Mouse (Mus musculus): Measurements from ENCODE around the gene Chd9. TPM values are rescaled to one million over a fixed set of nuclear protein-coding genes. Genes with fewer than 3 reads are reported as not detected.
A peak's percentile ranks its signal among the peaks of the same experiment; 100 is the strongest.

Gene Chd9
- polyA plus RNA-seq, 1 experiment from 2014 or later = 31.5 TPM

DNA sequence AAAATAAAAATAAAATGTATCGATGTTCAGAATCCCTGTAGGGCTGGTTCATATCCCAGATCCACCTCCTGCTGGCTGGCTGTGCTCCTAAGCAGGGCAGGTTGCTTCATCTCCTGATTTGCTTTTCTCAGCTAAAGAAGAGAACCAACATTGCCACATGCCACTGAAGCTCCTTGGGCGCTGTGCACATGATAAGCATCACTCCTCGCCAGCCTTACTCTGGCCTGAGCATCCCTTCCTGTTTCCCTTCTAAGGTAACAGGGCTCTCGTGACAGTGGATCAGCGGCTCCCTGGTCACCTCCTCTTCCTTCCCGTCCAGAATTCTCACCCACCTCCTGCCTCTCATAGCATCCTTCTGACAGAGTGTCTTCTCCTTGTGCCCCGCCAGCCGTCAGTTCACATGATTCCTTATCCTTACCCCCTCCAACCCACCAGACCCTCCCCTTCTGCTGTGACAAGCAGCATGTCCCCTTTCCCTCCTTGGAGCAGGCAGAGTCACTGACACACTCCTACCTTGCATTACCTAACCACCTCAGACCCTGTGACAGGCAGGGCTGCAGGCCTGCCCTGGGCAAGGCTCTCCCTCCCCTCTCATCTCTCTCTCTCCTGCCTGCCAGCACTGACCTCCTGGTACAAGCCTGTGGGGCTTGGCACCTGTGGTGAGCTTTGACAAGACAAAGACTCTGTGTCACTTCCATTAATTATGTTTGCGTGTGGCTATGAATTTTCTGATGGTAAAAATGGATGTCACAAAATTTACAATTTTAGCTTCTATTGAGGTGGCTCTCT is 16.2 kb downstream of the Chd9 start:
- no peak for DNase-seq (ENCODE audit: low spot score)
- H3K4me1 ChIP-seq = 0 out of 2 replicates have a peak, but pooled peaks cover 2% of the 10 kb centered on the region
- H3K36me3 ChIP-seq = no peaks in the 10 kb centered on the region
- H3K9me3 ChIP-seq = no peaks in the 10 kb centered on the region
- H3K27ac ChIP-seq = no peak overlapping the region
- no peak overlapping the region for H3K4me3 ChIP-seq
- no peaks in the 10 kb centered on the region for H3K27me3 ChIP-seq (ENCODE audit: insufficient read depth, poor library complexity, severe bottlenecking)
- 68% methylated on average over 9 of the region's 9 CpGs for WGBS

DNA sequence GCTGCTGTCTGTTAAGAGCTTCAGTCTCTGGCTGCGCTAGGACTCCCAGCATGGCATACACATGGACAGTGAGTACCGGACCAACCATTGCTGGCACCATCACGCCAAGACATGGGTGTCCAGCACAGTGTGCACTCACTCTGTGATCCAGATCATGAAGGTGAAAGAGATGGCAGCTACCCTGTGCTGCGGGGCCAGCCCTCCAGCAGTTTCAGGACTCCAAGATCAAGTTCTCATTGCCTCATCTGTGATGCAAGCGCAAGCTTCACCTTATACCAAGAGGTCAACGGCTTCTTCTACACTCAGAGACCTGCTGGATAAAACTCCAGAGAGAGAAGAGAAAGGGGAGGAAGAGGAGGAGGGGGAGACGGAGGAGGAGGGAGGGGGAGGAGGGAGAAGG is 19.8 kb downstream of the Chd9 start:
- no peaks in the 10 kb centered on the region for H3K9me3 ChIP-seq
- H3K27ac ChIP-seq = no peak overlapping the region
- DNase-seq (ENCODE audit: low spot score) = no peak
- no peaks in the 10 kb centered on the region for H3K36me3 ChIP-seq
- H3K27me3 ChIP-seq (ENCODE audit: insufficient read depth, poor library complexity, severe bottlenecking) = no peaks in the 10 kb centered on the region
- H3K4me3 ChIP-seq = no peak overlapping the region
- 0 out of 2 replicates have a peak, but pooled peaks cover 2% of the 10 kb centered on the region for H3K4me1 ChIP-seq
- WGBS = 87% methylated on average over 7 of the region's 7 CpGs

DNA sequence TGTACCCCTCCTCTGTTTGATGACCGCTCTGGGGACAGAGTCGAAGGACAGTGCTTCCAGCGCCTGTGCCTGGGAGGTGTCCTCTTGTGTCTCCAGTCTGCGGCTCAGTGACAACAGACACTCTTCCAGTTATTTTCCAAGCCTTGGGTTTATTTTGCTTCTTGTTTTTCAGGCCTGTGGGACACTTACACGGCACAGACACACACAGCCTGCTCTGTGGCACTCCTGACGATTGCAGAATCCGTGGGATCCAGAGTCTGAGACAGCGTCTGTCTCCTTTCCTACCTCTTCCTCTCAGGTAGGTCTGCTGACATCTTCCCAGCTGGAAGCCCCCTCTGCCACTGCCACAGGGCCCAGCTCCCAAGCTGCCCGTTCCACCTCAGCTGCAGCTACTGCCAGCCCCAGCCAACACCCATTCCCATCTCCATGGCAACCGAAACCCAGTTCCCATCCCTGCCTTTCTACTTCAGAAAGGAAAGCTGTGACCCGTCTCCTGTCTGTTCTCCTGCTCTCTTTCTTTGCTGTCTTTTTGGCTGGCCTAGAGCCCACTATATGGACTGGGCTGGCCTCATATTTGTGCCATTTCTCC is 21.4 kb downstream of the Chd9 start:
- H3K27me3 ChIP-seq (ENCODE audit: insufficient read depth, poor library complexity, severe bottlenecking) = no peaks in the 10 kb centered on the region
- DNase-seq (ENCODE audit: low spot score) = no peak
- H3K36me3 ChIP-seq = no peaks in the 10 kb centered on the region
- H3K4me3 ChIP-seq = no peak overlapping the region
- no peaks in the 10 kb centered on the region for H3K9me3 ChIP-seq
- 56% methylated on average over 11 of the region's 11 CpGs for WGBS
- H3K4me1 ChIP-seq = peaks cover 6% of the 10 kb centered on the region
- no peak overlapping the region for H3K27ac ChIP-seq

DNA sequence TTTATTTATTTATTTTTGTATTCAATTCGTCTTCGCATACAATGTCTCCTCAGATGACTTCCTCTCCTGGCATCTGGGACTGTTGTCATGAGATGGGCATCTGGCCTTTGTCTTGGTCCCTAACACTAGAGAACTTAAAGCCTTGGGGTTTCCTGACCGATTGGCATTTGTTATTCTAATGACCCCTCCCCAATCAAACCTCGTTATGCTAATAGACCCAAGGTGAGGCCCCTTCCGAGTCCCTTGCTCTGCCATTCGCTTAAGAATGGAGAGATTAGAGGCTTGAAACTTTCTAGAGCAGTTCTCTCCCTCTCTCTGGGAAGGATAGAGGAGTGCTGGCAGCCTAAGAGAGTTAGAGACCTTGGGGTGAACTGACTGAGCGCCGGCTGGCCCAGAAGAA is 23.4 kb downstream of the Chd9 start:
- Histone ChIP-seq H3K4me3 (no peak overlapping the region), H3K27me3 (ENCODE audit: insufficient read depth, poor library complexity, severe bottlenecking) (no peaks in the 10 kb centered on the region), H3K4me1 (peaks cover 16% of the 10 kb centered on the region), H3K36me3 (no peaks in the 10 kb centered on the region), H3K9me3 (no peaks in the 10 kb centered on the region), H3K27ac (no peak overlapping the region)
- DNase-seq (ENCODE audit: low spot score) = no peak
- 41% methylated on average over 8 of the region's 8 CpGs for WGBS

DNA sequence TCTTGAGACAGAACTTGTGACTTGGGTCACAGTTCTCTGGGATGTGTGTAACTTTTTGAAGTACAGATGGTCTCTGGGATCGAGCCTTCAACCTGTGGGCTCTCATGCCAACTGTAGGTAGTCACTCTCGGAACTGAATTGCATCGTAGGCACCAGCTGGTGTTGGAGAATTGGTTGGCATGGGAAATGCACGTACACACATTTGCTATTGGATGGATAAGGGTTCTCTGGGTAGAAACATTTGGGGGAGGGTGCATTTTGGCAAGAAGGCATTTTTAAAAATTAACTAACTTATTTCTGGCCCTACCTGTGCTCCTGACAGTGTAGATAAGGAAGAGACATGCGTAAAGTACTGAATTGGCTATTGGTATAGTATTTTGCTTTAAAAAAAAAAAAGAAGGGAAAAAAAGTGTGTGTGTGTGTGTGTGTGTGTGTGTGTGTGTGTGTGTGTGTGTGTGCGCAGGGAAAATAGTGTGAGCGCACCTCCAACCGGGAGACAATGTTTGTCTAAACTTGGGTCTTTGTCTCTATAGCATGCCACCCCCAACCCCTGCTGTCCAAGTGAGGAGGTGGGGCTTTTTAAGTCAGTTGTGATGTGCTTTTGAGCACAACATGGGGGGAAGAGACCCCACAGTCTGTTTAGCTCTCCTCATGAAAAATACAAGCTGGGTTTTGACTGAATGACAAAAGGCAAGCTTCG is 26.0 kb downstream of the Chd9 start:
- H3K4me3 ChIP-seq = peak overlapping the region; percentile 41
- peak overlapping the region; percentile 80 for H3K27ac ChIP-seq
- H3K27me3 ChIP-seq (ENCODE audit: insufficient read depth, poor library complexity, severe bottlenecking) = no peaks in the 10 kb centered on the region
- H3K9me3 ChIP-seq = no peaks in the 10 kb centered on the region
- peaks cover 21% of the 10 kb centered on the region for H3K4me1 ChIP-seq
- no peaks in the 10 kb centered on the region for H3K36me3 ChIP-seq
- no peak for DNase-seq (ENCODE audit: low spot score)
- WGBS = 73% methylated on average over 9 of the region's 9 CpGs

DNA sequence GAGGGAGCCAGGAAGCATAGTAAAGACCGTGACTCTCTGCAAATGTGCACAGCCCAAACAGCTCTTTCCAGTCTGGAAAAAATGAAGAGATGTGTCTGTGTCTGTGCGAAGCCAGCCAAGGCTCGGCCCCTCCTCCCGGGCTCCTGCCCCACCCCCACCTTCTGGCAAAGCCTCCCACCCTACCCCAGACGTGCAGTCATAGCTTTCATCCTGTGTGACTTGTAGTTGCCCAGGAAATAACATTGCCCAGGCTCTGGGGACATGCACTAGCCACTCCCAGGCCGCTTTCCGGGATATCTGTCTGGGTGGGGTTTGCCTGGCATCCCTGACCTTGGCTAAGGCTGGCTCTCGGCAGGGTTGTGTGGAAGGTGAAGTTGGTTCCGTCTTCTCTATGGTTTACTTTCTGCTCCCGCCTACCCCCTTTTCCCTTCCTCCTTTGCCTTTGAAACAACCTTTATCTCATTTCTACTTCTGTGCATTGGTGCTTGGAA is 26.6 kb downstream of the Chd9 start:
- Histone ChIP-seq H3K4me3 (peak overlapping the region; percentile 41), H3K27ac (peak overlapping the region; percentile 80), H3K27me3 (ENCODE audit: insufficient read depth, poor library complexity, severe bottlenecking) (no peaks in the 10 kb centered on the region), H3K4me1 (peaks cover 19% of the 10 kb centered on the region), H3K36me3 (no peaks in the 10 kb centered on the region), H3K9me3 (no peaks in the 10 kb centered on the region)
- WGBS = 12% methylated on average over 10 of the region's 10 CpGs
- peak; percentile 84 for DNase-seq (ENCODE audit: low spot score)

DNA sequence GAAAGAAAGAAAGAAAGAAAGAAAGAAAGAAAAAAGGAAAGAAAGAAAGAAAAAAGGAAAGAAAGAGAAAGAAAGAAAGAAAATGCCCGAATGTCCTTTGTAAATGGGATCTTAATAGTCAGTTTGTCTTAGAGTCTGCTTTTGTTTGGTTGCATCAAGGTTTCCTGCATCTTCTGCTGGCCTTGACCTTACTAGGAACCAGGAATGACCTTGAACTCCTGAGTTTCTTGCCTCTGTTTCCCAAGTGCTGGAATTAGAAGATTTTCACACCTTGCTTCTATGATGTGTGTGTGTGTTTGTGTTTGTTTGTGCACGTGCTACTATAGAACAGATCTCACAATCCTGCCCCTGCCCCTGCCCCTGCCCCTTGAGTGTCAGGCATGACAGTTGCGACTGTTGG is 28.0 kb downstream of the Chd9 start:
- Histone ChIP-seq H3K27me3 (ENCODE audit: insufficient read depth, poor library complexity, severe bottlenecking) (no peaks in the 10 kb centered on the region), H3K9me3 (no peaks in the 10 kb centered on the region), H3K4me3 (no peak overlapping the region), H3K4me1 (peaks cover 20% of the 10 kb centered on the region), H3K36me3 (no peaks in the 10 kb centered on the region), H3K27ac (no peak overlapping the region)
- WGBS = 83% methylated on average over 3 of the region's 3 CpGs
- DNase-seq (ENCODE audit: low spot score) = no peak

DNA sequence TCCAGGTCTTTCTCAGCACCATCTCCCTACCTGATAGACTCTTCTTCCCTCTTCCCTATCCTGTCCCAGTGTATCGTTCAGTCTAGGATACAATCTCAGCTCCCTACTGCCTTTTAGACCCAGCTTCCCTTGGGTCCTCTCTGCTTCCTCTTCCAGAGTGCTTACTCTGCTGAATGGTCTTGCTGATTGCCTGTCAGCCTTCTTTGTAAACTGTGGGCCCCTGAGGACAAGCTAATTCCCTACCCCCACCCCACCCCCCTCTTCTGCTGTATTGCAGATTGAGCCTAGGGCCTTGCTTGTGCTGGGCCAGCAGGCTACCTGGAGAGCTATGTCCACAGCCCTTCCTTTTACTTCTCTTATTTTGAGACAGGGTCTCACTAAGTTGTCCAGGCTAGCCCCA is 28.8 kb downstream of the Chd9 start:
- Histone ChIP-seq H3K36me3 (no peaks in the 10 kb centered on the region), H3K4me1 (peaks cover 28% of the 10 kb centered on the region)
- 55% methylated on average over 1 of the region's 1 CpGs for WGBS

DNA sequence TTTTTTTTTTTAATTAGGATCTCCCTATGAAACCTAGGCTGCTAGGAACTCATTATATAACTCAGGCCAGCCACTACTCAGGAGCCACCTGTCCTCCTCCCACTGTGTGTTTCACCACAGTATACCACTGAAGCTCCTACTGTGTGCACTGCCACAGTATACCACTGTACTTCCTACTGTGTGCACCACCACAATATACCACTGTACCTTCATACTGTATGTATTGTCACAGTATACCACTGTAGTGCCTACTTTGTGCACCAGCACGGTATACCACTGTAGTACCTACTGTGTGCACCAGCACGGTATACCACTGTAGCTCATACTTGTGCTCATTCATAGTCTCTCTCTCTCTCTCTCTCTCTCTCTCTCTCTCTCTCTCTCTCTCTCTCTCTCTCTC is 29.9 kb downstream of the Chd9 start:
- Histone ChIP-seq H3K4me3 (no peak overlapping the region), H3K4me1 (peaks cover 37% of the 10 kb centered on the region), H3K27me3 (ENCODE audit: insufficient read depth, poor library complexity, severe bottlenecking) (no peaks in the 10 kb centered on the region), H3K9me3 (no peaks in the 10 kb centered on the region), H3K36me3 (no peaks in the 10 kb centered on the region), H3K27ac (no peak overlapping the region)
- 92% methylated on average over 2 of the region's 2 CpGs for whole genome bisulfite sequencing
- DNase-seq (ENCODE audit: low spot score) = no peak

More for the DNA sequence above, 28.8 kb downstream of the Chd9 start:
- no peaks in the 10 kb centered on the region for H3K27me3 ChIP-seq (ENCODE audit: insufficient read depth, poor library complexity, severe bottlenecking)
- H3K9me3 ChIP-seq = no peaks in the 10 kb centered on the region
- DNase-seq (ENCODE audit: low spot score) = no peak
- no peak overlapping the region for H3K27ac ChIP-seq
- H3K4me3 ChIP-seq = no peak overlapping the region

DNA sequence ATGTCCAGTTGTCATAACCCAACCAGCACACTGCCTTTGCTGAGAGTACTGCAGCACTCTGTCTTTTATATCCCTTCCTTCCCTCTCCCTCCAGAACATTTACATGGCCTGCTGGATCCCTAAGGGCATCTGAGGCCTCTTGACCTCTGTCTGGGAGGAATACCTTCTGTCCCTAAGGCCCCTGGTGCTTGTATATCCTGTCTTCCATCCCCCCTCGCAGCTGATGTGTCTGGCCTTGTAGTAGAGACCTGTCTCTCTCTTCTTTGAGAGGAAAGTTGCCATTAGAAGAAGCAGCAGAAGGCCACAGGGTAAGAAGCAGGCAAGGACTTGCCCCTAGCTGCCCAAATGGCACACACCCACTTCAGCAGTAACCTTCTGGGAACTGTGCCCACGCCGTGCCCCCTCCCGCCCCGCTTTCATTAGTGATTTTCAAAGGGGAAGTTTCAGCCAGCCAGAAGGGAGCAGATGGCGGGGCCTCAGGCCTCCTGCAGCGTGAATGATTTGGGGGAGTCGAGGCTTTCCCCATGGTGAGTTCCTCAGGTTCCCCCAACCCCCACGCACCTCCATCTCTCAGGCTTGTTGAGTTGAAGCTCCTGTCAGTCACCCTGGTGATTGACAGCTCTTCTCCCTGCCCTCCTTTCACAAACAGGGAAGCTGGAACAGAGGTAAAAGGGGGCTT is 33.3 kb downstream of the Chd9 start:
- peak overlapping the region; percentile 82 for H3K27ac ChIP-seq
- no peaks in the 10 kb centered on the region for H3K9me3 ChIP-seq
- DNase-seq (ENCODE audit: low spot score) = no peak
- no peaks in the 10 kb centered on the region for H3K36me3 ChIP-seq
- H3K4me3 ChIP-seq = peak overlapping the region; percentile 28
- peaks cover 25% of the 10 kb centered on the region for H3K4me1 ChIP-seq
- 10% methylated on average over 9 of the region's 9 CpGs for WGBS
- H3K27me3 ChIP-seq (ENCODE audit: insufficient read depth, poor library complexity, severe bottlenecking) = no peaks in the 10 kb centered on the region

DNA sequence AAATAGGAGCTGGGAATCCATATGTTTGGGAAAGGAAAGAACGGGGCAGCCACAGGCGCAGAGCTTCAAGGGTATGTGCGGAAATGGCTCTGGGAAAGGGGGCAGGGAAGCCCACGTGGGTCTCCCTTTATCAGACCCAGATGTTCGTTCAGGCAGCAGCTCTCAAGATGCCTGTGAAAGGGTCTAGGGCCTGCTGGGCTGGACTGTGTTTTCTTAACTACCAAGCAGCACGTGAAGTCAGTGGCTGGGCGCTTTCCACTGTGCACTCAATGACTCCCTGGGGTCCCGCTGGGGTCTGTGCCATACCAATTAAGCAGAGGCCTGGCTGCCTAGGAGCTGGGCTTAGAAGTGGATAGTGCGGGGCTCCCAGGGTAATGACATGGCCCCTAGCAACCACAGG is 33.9 kb downstream of the Chd9 start:
- H3K9me3 ChIP-seq = no peaks in the 10 kb centered on the region
- peaks cover 18% of the 10 kb centered on the region for H3K4me1 ChIP-seq
- peak; percentile 92 for DNase-seq (ENCODE audit: low spot score)
- no peaks in the 10 kb centered on the region for H3K36me3 ChIP-seq
- H3K27ac ChIP-seq = peak overlapping the region; percentile 82
- WGBS = 3% methylated on average over 9 of the region's 9 CpGs
- H3K27me3 ChIP-seq (ENCODE audit: insufficient read depth, poor library complexity, severe bottlenecking) = no peaks in the 10 kb centered on the region
- H3K4me3 ChIP-seq = peak overlapping the region; percentile 28

DNA sequence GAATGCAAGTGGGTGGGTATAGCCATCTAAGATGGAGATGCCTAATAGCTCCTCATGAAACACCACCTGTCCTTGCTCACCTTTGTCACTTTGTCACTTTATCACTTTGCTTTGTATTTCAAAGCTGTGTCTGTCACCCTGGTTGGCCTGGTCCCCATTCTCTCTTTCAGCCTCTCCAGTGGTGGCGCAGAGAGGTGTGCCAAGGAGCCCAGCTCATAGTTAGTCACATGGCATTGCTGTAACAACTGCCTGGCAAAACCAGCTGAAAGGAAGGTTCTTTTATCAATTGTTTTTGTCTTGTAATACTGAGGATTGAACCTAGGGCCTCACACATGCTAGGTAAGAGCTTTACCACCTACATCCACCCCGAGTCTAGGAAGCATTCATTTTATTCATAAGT is 38.9 kb downstream of the Chd9 start:
- Histone ChIP-seq H3K9me3 (no peaks in the 10 kb centered on the region), H3K36me3 (no peaks in the 10 kb centered on the region), H3K27ac (no peak overlapping the region), H3K4me1 (peaks cover 27% of the 10 kb centered on the region), H3K27me3 (ENCODE audit: insufficient read depth, poor library complexity, severe bottlenecking) (peaks cover 11% of the 10 kb centered on the region), H3K4me3 (no peak overlapping the region)
- DNase-seq (ENCODE audit: low spot score) = no peak
- WGBS = 95% methylated on average over 2 of the region's 2 CpGs

Measured in heart, embryonic 10.5 days (tissue).